Mouse (Mus musculus) megakaryocyte, embryonic 14.5 days (primary cell): ENCODE data around the gene Ilkap.

Source experiments
- FLI1 ChIP-seq: IDR thresholded peaks from 2 replicates; pipeline ENCODE4 v1.6.1; 2012; ENCODE audit warnings: low read length, inconsistent platforms, mixed read lengths
- GATA1 ChIP-seq: IDR thresholded peaks from 3 replicates; pipeline ENCODE4 v1.6.1; 2012; ENCODE audit warnings: mixed read lengths, low read length, inconsistent platforms, borderline replicate concordance

- no peak for TF ChIP-seq GATA1
- no peak for TF ChIP-seq FLI1
These were observed 43.2 kb upstream of the Ilkap start for GRCm38 (mm10) chr1:91441855-91442254.
